Mouse (Mus musculus): ENCODE data around the gene Arl8b.

Gene Arl8b

GRCm38 (mm10) chr6:108784796-108785195 lies 1.9 kb downstream of the Arl8b start:
- no peak for DNase-seq (ENCODE audit: low spot score in 2 of 2)

DNA sequence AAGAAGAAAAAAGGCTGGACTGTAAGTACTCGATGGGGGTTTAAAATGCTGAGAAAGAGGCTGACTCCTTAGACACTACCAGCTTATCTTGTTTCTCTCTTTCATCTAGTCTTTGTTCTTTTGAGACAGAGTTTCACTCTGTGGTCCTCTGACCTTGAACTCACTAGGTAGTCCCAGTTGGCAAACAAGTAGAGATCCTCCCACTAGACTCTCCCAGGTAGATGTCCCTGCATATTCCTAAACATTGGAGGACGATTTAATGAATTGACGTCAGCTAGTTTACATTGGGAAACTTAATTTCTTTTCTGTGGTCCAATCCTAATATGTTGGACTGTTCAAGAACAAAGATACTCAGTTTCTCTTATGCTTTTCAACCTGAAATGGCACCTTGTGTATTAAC lies 2.7 kb downstream of the Arl8b start:
- DNase-seq (ENCODE audit: low spot score in 2 of 2), result no peak

DNA sequence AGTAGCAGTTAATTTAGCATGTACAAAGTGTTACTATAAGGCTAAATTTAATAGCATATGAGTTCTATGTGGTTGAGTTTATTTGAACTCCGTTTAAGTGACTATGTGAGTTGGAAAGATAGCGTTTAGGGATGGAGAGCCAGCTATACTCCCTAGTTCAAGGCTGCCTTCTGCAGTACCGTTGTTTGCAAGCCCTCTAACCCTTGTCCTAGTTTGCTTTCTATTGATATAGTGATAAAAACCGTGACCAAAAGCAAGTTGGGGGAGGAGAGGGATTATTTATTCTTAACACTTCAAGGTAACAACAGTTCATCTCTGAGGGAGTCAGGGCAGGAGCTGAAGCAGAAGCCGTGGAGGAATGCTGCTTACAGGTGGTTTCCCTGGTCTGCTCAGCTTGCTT lies 8.6 kb downstream of the Arl8b start:
- DNase-seq (ENCODE audit: low spot score in 2 of 2), result no peak

GRCm38 (mm10) chr6:108795912-108796311 lies 13.0 kb downstream of the Arl8b start:
- DNase-seq (ENCODE audit: low spot score in 2 of 2), result no peak

DNA sequence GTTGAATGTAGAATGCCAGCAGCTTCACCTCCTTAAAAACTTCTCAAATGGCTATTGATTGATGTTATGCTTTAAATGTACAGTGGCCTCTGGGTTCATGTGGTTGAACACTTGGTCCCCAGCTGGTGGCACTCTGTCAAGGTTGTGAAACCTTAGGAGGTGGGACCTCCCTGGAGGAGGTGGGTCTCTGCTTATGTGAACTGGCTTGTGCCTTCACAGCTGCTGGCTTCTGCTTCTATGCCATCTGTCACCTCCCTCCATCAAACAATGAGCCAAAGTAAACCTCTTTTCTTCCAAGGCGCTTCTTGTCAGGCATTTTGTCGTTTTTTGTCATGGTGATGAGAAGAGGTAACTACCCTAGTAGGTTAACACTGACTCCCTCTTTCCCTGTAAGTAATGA lies 13.8 kb downstream of the Arl8b start:
- peak; percentile 19 to 21 for DNase-seq (ENCODE audit: low spot score in 2 of 2)

DNA sequence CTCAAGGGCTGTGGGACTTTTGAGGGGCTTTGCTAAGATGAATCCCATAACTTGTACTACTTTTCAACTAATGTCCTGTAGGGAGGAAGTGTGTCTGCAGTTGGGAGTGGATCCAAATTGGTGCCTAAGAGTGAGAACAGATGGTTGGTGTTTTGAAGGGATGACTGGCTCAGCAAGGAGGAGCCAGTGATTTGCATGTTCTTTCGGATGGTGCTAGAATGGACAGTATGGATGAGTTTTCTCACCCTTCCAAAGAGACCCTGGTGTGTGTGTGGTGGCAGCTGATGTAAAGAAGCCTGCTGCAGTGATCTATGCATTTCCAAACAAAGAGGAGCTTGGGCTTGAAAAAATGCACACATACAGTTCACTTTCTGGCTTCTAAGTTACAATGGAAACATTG lies 22.3 kb downstream of the Arl8b start:
- DNase-seq (ENCODE audit: low spot score in 2 of 2), result no peak

DNA sequence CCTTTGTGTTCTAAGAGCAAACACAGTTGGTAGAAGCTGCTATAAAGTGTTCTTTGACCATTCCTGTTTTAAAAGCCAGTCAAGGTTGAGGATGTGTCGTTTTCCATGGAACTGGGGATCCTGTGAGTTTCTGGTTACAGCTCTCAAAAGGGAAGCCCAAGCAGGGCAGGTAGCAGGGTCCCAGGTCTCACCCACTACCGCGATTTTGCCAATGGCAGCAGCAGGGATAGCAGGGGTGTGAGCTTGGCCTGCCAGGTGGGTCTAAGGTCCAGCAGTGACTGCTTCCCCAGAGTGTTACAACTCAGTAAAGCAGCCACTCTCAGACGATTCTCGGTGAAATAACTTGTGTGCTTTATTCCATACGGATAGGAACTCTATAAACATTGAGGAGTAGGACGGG lies 23.0 kb downstream of the Arl8b start:
- no peak for DNase-seq (ENCODE audit: low spot score in 2 of 2)

DNA sequence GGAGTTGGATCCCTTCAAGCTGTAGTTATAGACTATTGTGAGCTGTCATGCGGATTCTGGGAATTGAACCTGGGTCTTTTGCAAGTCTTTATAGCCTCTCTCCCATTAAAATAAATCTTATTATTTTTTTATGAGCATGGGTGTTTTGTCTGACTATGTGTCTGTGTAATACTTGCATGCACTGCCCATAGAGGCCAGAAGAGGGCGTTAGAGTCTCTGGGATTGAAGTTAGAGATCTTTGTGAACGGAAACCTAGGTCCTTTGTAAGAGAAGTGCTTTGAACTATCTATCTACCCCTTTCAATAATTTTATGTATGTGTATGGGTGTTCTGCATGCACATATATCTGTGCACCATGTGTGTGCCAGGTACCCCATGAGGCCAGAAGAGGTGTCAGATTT lies 24.5 kb downstream of the Arl8b start:
- DNase-seq (ENCODE audit: low spot score in 2 of 2), result no peak

DNA sequence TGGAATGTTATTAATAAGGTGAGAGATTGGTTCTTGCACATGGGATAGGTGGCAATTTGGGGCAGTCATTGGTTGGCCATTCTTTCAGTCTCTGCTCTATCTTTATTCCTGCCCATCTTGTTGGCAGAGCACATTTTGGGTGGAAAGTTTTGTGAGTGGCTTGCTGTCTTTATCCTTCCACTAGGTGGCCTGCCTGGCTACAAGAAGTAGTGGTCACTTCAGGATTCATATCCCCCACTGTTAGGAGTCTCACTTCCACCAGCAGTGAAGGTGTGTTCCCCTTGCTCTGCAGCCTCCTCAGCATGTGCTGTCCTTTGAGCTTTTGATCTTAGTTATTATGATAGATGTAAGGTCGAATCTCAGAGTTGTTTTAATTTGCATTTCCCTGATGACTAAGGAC lies 25.9 kb downstream of the Arl8b start:
- DNase-seq (ENCODE audit: low spot score in 2 of 2), result no peak

DNA sequence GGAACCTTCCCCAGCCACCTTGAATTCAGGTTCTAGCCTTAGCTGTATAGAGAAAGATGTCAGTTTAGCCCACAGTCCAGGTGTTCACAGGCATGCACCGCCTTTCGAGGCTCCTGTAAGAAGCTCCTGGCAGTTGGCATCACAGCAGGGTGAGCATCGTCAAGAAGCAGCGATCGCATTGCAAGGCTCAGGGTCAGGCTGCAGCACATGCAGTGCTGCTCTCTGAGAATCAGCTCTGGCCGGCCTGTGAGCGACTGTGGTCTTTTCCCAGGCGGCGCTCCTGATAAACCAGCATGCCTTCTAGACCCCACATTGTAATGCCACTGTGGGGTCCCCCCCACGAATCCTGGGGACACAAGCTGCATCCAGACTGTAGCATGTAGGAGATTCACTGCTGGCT lies 27.3 kb downstream of the Arl8b start:
- no peak for DNase-seq (ENCODE audit: low spot score in 2 of 2)

DNA sequence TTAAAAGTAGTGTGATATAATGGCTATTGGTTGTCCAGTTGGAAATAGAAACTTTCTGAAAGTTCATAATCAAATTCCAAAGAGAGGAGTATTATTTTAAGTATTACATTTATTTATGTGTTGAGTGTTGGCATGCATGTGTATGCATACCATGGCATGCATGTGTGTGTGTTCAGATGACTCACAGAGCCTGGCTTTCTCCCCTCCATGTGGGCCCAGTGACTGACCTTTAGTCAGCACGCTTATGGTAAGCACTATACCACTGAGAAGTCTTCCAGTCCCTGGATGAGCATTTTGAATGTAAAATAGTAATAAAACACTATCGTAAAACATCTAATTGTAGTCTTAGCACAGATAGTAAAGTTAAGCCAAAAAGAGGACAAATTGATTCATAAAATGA lies 29.2 kb downstream of the Arl8b start:
- DNase-seq (ENCODE audit: low spot score in 2 of 2), result no peak

DNA sequence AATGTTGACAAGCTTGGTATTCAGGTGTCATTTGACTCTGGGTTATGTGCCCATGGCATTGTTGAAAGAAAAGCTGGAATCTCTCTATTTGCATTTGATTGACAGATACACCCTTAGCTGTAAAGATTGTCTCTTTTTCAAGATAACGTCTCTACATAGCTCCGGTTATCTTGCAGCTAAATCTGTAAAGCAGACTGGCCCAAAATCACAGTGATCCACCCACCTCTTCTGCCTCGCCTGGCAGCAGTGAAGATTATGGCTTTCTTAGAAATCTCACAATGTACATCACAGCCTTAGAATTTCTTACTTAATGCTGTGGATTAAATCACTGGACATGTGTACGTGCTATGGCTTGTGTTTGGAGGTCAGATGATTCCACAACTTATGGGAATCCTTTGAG lies 34.6 kb downstream of the Arl8b start:
- DNase-seq (ENCODE audit: low spot score in 2 of 2), result no peak

GRCm38 (mm10) chr6:108824816-108825545 lies 42.1 kb downstream of the Arl8b start:
- peak in 1 of 2 experiments; percentile 29 for DNase-seq (ENCODE audit: low spot score in 2 of 2)

- no peak for DNase-seq (ENCODE audit: low spot score in 2 of 2)
Observed at GRCm38 (mm10) chr6:108826070-108826469, 43.2 kb downstream of the Arl8b start.

DNA sequence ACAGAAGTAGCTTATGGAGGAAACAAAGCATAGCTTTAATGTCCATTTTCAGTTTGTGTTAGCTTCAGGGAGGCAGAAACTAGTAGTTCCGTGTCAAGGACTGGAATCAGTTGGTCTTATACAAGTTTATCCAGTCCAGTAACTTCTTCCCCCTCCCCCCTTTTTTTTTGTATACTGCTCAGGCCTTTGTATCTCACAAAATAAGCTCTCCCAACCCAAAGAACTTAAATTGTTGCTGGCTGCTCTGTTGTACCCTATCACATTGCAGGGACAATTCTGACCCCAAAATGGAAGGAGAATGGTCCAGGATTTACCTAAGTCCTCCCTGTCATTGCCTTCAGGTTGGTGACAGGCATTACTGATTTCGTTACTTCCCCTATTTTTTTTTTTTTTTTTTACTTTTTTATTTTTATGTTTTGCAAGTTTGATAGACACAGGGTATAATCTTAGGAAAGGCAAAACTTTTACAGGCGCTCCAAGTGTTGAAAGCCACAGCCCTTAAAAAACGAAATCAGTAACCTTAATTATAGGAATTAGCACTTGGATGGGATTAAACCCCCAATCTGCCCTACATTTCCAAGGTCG lies 44.5 kb downstream of the Arl8b start:
- DNase-seq (ENCODE audit: low spot score in 2 of 2), result no peak

DNA sequence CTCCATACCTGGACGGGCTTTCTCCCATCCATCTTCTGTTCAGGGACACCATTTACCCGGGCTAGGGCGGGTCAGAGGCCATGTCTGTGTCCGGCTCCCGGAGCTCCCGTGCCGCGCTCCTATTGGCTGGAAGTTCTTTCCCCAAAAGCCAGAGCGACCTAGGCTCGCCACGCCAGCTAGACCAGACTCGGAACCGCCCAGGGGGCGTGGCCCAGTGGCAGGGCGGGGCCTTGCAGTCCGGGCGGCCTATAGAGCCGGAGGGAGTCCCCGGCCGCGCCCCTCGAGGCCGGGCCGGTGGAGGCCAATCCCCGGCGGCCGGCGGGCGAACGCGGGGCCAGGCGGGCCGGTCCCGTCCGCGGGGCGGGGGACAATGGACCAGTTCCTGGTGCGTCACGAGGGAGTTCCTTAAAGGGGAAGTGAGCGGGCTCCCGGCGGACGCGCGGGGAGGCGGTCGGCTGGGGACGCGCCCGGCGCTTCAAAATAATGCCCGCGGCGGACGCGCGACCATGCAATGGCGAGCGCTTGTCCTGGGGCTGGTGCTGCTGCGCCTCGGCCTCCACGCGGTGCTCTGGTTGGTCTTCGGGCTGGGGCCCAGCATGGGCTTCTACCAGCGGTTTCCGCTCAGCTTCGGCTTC lies 45.5 kb downstream of the Arl8b start, which contains the start of gene Edem1:
Gene Edem1 (plus strand): TSS at position 408 of the 635 bp plus-strand sequence.
- DNase-seq (ENCODE audit: low spot score in 2 of 2), result peak; percentile 99 to 100

GRCm38 (mm10) chr6:108828872-108829271 lies 46.0 kb downstream of the Arl8b start:
- DNase-seq (ENCODE audit: low spot score in 2 of 2), result peak in 1 of 2 experiments; percentile 39

- DNase-seq (ENCODE audit: low spot score in 2 of 2), result peak; percentile 47 to 48
Observed at GRCm38 (mm10) chr6:108829386-108830370, 46.8 kb downstream of the Arl8b start.

- DNase-seq (ENCODE audit: low spot score in 2 of 2), result no peak
Observed at GRCm38 (mm10) chr6:108832170-108832569, 49.3 kb downstream of the Arl8b start.

GRCm38 (mm10) chr6:108832989-108833388 lies 50.1 kb downstream of the Arl8b start:
- no peak for DNase-seq (ENCODE audit: low spot score in 2 of 2)

GRCm38 (mm10) chr6:108833963-108834697 lies 51.2 kb downstream of the Arl8b start:
- DNase-seq (ENCODE audit: low spot score in 2 of 2), result no peak

Data from heart, adult 9 months (tissue).